Mouse (Mus musculus): ENCODE results near the gene Slco3a1.

DNA sequence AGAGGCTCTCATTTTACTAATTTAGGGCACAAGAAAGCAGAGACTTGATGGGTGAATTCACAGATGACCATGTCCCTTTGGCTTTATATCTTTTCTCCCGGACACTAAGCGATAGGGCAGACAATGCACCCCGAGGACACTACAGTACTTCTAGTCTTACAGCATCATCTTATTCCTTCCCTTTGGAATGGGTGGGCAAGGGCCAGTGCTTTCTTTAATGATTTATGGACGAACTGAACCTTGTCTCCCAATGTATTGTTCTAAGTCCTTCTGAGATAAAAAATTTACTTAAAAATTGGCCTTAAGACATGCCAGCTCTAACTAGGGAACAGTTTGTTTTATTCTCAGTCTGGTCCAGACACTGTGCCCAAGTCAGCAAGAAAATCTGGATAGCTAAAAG, 134.9 kb downstream of the Slco3a1 start:
- TF ChIP-seq CTCF (IDR thresholded peaks at IDR 0.05; ENCODE audit: low read depth) (no peak), EP300 (IDR thresholded peaks at IDR 0.05; ENCODE audit: low read depth) (no peak)
